Mouse (Mus musculus): Measurements from ENCODE around the gene Arhgdia.
"Not testable (repeated sequence)": the region's sequence is repeated elsewhere in the genome, so short reads cannot be mapped to it uniquely, and the experiment has no call there.

Gene Arhgdia

GRCm38 (mm10) chr11:120571122-120571521 lies 10.3 kb downstream of the Arhgdia start:
- in situ Hi-C loops (cut with MboI; ENCODE audit: low pct_unique_long_range_greater_than_20kb in 1 of 2, low sequenced_read_pairs in 2 of 2, unreplicated experiment in 1 of 2): no loop called here

DNA sequence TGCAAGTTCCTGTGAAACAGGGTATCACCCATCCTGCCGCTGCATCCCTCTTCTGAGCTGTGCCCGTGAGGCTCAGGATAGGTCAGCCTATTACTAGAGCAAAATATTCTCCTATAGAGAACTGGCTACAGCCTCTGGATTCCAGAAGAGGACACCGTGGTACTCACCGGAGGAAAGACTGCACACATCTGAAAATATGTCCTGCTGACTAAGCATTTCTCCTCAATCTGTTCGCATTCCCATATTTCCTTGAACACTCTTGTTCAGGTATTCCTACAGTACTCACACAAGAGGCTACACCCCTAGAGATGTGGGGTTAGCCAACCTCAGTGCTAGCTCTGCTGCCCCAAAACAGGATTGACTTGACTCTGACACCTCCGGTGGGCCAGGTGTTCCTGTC lies 13.1 kb downstream of the Arhgdia start:
- in situ Hi-C loops (cut with MboI; ENCODE audit: low pct_unique_long_range_greater_than_20kb in 1 of 2, low sequenced_read_pairs in 2 of 2, unreplicated experiment in 1 of 2): no loop called here

DNA sequence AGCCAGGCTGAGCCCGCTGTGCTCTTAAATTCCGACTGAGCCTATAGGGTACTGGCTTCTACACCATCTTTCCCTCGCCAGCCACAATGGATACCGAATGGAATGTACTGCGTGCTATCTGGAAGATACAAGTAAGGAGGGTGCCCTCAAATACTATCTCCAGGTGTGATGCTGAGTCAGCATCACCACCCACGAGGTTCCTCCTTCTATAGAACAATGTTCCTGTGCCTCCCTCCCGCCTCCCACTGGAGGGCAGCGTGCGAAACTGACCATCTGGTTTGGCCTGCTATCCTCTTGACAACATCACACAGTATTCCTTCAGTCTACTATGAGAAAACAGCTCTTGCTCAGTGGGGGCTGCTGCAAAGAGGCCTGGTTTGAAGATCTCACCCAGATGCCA lies 16.3 kb downstream of the Arhgdia start:
- in situ Hi-C loops (cut with MboI; ENCODE audit: low pct_unique_long_range_greater_than_20kb in 1 of 2, low sequenced_read_pairs in 2 of 2, unreplicated experiment in 1 of 2): no loop called here

- in situ Hi-C loops (cut with MboI; ENCODE audit: low pct_unique_long_range_greater_than_20kb in 1 of 2, low sequenced_read_pairs in 2 of 2, unreplicated experiment in 1 of 2): loop anchor here in 1 of 2 experiments (5.0 kb wide), 1 partner anchor 46 kb away; no protein-coding TSS in a partner anchor
Measured at GRCm38 (mm10) chr11:120562949-120563348, 18.5 kb downstream of the Arhgdia start.

- in situ Hi-C loops (cut with MboI; ENCODE audit: low pct_unique_long_range_greater_than_20kb in 1 of 2, low sequenced_read_pairs in 2 of 2, unreplicated experiment in 1 of 2): loop anchor here in 1 of 2 experiments (5.0 kb wide), 1 partner anchor 44 kb away; no protein-coding TSS in a partner anchor
Measured at GRCm38 (mm10) chr11:120560952-120561728, 20.3 kb downstream of the Arhgdia start.

- in situ Hi-C loops (cut with MboI; ENCODE audit: low pct_unique_long_range_greater_than_20kb in 1 of 2, low sequenced_read_pairs in 2 of 2, unreplicated experiment in 1 of 2): not testable (repeated sequence)
Measured at GRCm38 (mm10) chr11:120558843-120559242, 22.6 kb downstream of the Arhgdia start.

GRCm38 (mm10) chr11:120555260-120555659 lies 26.2 kb downstream of the Arhgdia start:
- in situ Hi-C loops (cut with MboI; ENCODE audit: low pct_unique_long_range_greater_than_20kb in 1 of 2, low sequenced_read_pairs in 2 of 2, unreplicated experiment in 1 of 2): no loop called here

DNA sequence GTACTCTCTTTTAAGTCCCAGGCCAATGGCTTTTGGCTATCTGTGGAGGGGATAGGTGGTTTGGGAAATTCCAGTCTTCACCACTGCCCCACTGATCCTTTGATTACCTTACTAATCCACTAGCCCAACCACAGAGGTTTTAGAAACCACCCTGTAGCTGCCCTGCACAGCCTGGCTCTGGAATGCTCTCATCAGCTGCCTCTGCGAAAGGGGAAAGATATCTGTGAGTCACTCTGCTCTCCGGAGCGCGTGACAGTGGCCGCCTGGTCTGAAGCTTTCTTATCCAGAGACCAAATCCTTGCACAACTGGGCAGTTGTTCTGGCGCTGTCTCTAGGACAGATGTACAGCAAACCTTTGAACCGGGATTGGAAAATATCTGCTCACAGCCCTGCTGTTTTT lies 26.6 kb downstream of the Arhgdia start:
- in situ Hi-C loops (cut with MboI; ENCODE audit: low pct_unique_long_range_greater_than_20kb in 1 of 2, low sequenced_read_pairs in 2 of 2, unreplicated experiment in 1 of 2): no loop called here

DNA sequence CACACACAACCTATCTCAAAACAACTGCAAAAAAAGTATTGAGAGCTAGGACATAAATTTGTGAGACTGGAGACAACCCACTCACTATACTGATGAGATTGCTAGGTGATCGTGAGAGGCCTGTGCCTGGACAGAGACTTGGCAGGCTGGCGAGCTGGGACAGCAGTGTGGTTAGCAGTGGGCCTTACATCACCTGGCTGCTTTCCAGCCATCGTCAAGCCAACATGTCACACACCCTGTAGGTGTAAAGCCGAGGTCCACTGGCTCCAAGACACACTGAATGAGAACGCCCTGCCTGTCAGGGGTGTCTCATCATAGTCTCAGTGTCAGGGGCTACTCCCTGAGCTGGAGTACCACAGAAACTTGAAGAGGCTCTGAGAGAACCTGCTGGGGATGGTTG lies 28.7 kb downstream of the Arhgdia start:
- in situ Hi-C loops (cut with MboI; ENCODE audit: low pct_unique_long_range_greater_than_20kb in 1 of 2, low sequenced_read_pairs in 2 of 2, unreplicated experiment in 1 of 2): no loop called here

- in situ Hi-C loops (cut with MboI; ENCODE audit: low pct_unique_long_range_greater_than_20kb in 1 of 2, low sequenced_read_pairs in 2 of 2, unreplicated experiment in 1 of 2): no loop called here
Measured at GRCm38 (mm10) chr11:120550810-120551440, 30.5 kb downstream of the Arhgdia start, which contains the start of gene Ppp1r27. Gene Ppp1r27 (minus strand): TSS chr11:120551132.

- in situ Hi-C loops (cut with MboI; ENCODE audit: low pct_unique_long_range_greater_than_20kb in 1 of 2, low sequenced_read_pairs in 2 of 2, unreplicated experiment in 1 of 2): no loop called here
Measured at GRCm38 (mm10) chr11:120549986-120550809, 31.2 kb downstream of the Arhgdia start.

- in situ Hi-C loops (cut with MboI; ENCODE audit: low pct_unique_long_range_greater_than_20kb in 1 of 2, low sequenced_read_pairs in 2 of 2, unreplicated experiment in 1 of 2): no loop called here
Measured at GRCm38 (mm10) chr11:120549168-120549945, 32.1 kb downstream of the Arhgdia start, which contains the start of gene Mcrip1. Gene Mcrip1 (minus strand): TSS chr11:120549727.

DNA sequence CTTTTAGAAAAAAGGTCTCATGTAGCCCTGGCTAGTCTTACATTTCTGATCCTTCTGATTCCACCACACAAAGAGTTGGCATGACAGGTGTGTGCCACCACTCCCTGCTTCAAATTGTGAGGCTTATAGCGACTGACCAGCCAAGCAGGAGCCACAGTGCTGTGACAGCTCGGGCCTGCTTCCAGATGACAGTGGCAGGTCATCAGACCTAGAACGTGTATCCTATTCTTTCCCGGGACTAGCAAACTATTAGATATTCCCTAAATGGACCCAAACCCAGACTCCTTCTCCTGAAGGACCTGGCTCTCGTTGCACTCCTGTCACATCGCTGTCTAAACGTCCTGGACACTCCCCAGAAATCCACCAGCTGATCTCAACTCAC lies 32.6 kb downstream of the Arhgdia start:
- in situ Hi-C loops (cut with MboI; ENCODE audit: low pct_unique_long_range_greater_than_20kb in 1 of 2, low sequenced_read_pairs in 2 of 2, unreplicated experiment in 1 of 2): no loop called here

GRCm38 (mm10) chr11:120548214-120548613 lies 33.2 kb downstream of the Arhgdia start:
- in situ Hi-C loops (cut with MboI; ENCODE audit: low pct_unique_long_range_greater_than_20kb in 1 of 2, low sequenced_read_pairs in 2 of 2, unreplicated experiment in 1 of 2): no loop called here

DNA sequence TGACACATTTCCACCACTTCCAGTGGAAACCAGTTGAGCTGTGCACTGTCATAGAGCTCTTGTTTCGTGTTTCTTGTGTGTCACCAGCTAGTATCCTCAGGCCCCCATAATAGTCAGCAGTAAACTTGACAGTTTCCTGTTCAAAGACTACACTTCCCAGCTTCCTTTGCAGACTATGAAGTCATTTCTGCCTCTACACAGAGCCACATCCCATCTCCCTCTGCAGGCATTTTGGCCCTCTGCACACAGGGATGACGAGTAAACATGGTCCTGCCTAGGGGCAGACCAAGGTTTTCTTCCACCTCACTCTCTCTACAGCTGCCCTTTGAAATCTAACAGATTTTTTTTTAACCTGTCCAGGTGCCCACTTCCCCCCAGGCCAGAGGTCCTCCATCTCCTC lies 34.0 kb downstream of the Arhgdia start:
- in situ Hi-C loops (cut with MboI; ENCODE audit: low pct_unique_long_range_greater_than_20kb in 1 of 2, low sequenced_read_pairs in 2 of 2, unreplicated experiment in 1 of 2): no loop called here

DNA sequence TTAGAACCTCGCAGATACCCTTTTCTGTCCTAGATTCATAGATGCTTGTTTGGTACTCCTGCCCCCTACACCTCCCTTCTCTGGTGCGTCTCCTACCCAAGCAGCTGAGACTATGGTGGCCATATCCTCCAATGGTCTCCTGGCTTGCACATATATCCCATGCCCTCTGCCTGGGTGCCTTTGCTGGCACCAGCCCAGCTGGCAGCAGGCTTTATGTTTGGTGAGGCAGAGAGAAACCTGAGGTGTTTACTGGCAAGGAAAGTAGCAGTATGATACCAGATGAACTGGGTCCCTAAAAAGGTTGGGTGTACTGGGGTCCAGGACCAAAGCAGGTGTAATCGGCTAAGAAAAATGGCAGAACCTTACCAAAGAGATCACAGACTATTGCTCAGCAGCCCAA lies 35.5 kb downstream of the Arhgdia start:
- in situ Hi-C loops (cut with MboI; ENCODE audit: low pct_unique_long_range_greater_than_20kb in 1 of 2, low sequenced_read_pairs in 2 of 2, unreplicated experiment in 1 of 2): no loop called here

GRCm38 (mm10) chr11:120542376-120542775 lies 39.0 kb downstream of the Arhgdia start:
- in situ Hi-C loops (cut with MboI; ENCODE audit: low pct_unique_long_range_greater_than_20kb in 1 of 2, low sequenced_read_pairs in 2 of 2, unreplicated experiment in 1 of 2): no loop called here

- in situ Hi-C loops (cut with MboI; ENCODE audit: low pct_unique_long_range_greater_than_20kb in 1 of 2, low sequenced_read_pairs in 2 of 2, unreplicated experiment in 1 of 2): no loop called here
Measured at GRCm38 (mm10) chr11:120541907-120542306, 39.5 kb downstream of the Arhgdia start.

All from mouse embryonic stem cell (cell line).